Mouse (Mus musculus) intestine, postnatal 0 days (tissue): ENCODE data around the gene D17H6S53E. TPM values are rescaled to one million over a fixed set of nuclear protein-coding genes. Genes with fewer than 3 reads are reported as not detected.

Experiments used
- ATAC-seq: fragments of 200-750 bp; cut with Nextera tagmentation; 2 replicates; pipeline ENCODE4 v1.8.0; 2017; ENCODE audit warnings: mild to moderate bottlenecking, moderate TSS enrichment, moderate library complexity
- H3K27ac ChIP-seq: fragments of 300-500 bp; sonication (generic); 2 replicates; pipeline ENCODE4 v1.5.1; 2014; ENCODE audit warnings: mild to moderate bottlenecking, low read depth, low read length, moderate library complexity
- H3K27me3 ChIP-seq: fragments of 300-500 bp; sonication (generic); replicated peaks from 2 replicates; pipeline ENCODE4 v1.6.1; 2014; ENCODE audit warnings: low read length, mixed read lengths; ENCODE audit not compliant: control insufficient read depth, insufficient read depth
- H3K36me3 ChIP-seq: fragments of 300-500 bp; sonication (generic); 2 replicates; pipeline ENCODE4 v1.6.1; 2014; ENCODE audit warnings: mild to moderate bottlenecking, moderate library complexity; ENCODE audit not compliant: control insufficient read depth, insufficient read depth
- H3K4me1 ChIP-seq: fragments of 300-500 bp; sonication (generic); replicated peaks from 2 replicates; pipeline ENCODE4 v1.6.1; 2014; ENCODE audit warnings: antibody characterized with exemption, low read length, mixed read lengths; ENCODE audit not compliant: control insufficient read depth, insufficient read depth
- H3K4me2 ChIP-seq: fragments of 300-500 bp; sonication (generic); replicated peaks from 2 replicates; pipeline ENCODE4 v1.6.1; 2014; ENCODE audit warnings: low read depth, mild to moderate bottlenecking, moderate library complexity
- H3K4me3 ChIP-seq: fragments of 300-500 bp; sonication (generic); 2 replicates; pipeline ENCODE4 v1.5.1; 2014; ENCODE audit warnings: low read depth, low read length
- H3K9ac ChIP-seq: fragments of 300-500 bp; sonication (generic); 2 replicates; pipeline ENCODE4 v1.6.1; 2014; ENCODE audit warnings: mild to moderate bottlenecking, low read depth, low read length
- H3K9me3 ChIP-seq: fragments of 300-500 bp; sonication (generic); 2 replicates; pipeline ENCODE4 v1.6.1; 2016; ENCODE audit warnings: mixed run types; ENCODE audit not compliant: control insufficient read depth
- CTCF ChIP-seq: sonication (generic); IDR thresholded peaks from 2 replicates; pipeline ENCODE4 v1.5.1; 2016; ENCODE audit warnings: low read depth, mild to moderate bottlenecking, control low read depth, antibody characterized with exemption, moderate library complexity
- WGBS: fragments of 180-500 bp; shearing (Covaris S2); extraction: QIAGEN DNeasy Blood & Tissue Kit; methylation state at CpG from one replicate; pipeline ENCODE4 v1.1.7; 2014; 5-methylcytosine and 5-hydroxymethylcytosine counted together
- polyA plus RNA-seq: library from polyadenylated mRNA; unstranded; fragments of >200 nt; fragmentation: Nextera tagmentation; extraction: Ambion mirVana; gene quantifications from 2 replicates; pipeline ENCODE4 v1.2.1, GENCODE M21; 2015

Gene D17H6S53E
- polyA plus RNA-seq, 1 experiment from 2014 or later = 26.3 TPM

- no peak overlapping the region for H3K4me3 ChIP-seq
- no peaks in the 10 kb centered on the region for H3K9me3 ChIP-seq
- no peaks in the 10 kb centered on the region for H3K27me3 ChIP-seq
- 75% methylated on average over 5 of the region's 5 CpGs for WGBS
- no peaks in the 10 kb centered on the region for H3K4me1 ChIP-seq
- H3K36me3 ChIP-seq = peaks cover 96% of the 10 kb centered on the region
- no peak overlapping the region for H3K9ac ChIP-seq
- no peak overlapping the region for H3K4me2 ChIP-seq
- no peak for TF ChIP-seq CTCF
- no peak overlapping the region; the same call in 1 of the 2 replicates for H3K27ac ChIP-seq
- ATAC-seq = no peak
These were observed 20.0 kb downstream of the D17H6S53E start for GRCm38 (mm10) chr17:35146139-35146538.

- peaks cover 95% of the 10 kb centered on the region for H3K36me3 ChIP-seq
- H3K27ac ChIP-seq = no peak overlapping the region
- H3K9ac ChIP-seq = no peak overlapping the region
- H3K4me1 ChIP-seq = no peaks in the 10 kb centered on the region
- no peak for ATAC-seq
- H3K9me3 ChIP-seq = no peaks in the 10 kb centered on the region
- no peak for TF ChIP-seq CTCF
- H3K4me2 ChIP-seq = no peak overlapping the region
- H3K4me3 ChIP-seq = no peak overlapping the region
- 43% methylated on average over 3 of the region's 3 CpGs for WGBS
- H3K27me3 ChIP-seq = no peaks in the 10 kb centered on the region
These were observed 21.2 kb downstream of the D17H6S53E start for GRCm38 (mm10) chr17:35147348-35147747.

GRCm38 (mm10) chr17:35147922-35148639 lies 21.9 kb downstream of the D17H6S53E start:
- H3K27ac ChIP-seq = peak overlapping the region; percentile 11; the same call in 1 of the 2 replicates
- H3K4me3 ChIP-seq = no peak overlapping the region
- no peaks in the 10 kb centered on the region for H3K9me3 ChIP-seq
- TF ChIP-seq CTCF = no peak
- no peaks in the 10 kb centered on the region for H3K27me3 ChIP-seq
- WGBS = 65% methylated on average over 5 of the region's 5 CpGs
- H3K9ac ChIP-seq = no peak overlapping the region
- H3K4me2 ChIP-seq = no peak overlapping the region
- no peaks in the 10 kb centered on the region for H3K4me1 ChIP-seq
- ATAC-seq = no peak
- peaks cover 95% of the 10 kb centered on the region for H3K36me3 ChIP-seq

- ATAC-seq = no peak
- no peak overlapping the region for H3K9ac ChIP-seq
- H3K27ac ChIP-seq = no peak overlapping the region
- no peaks in the 10 kb centered on the region for H3K4me1 ChIP-seq
- no peak overlapping the region for H3K4me3 ChIP-seq
- no peak for TF ChIP-seq CTCF
- H3K9me3 ChIP-seq = no peaks in the 10 kb centered on the region
- H3K27me3 ChIP-seq = no peaks in the 10 kb centered on the region
- peaks cover 95% of the 10 kb centered on the region for H3K36me3 ChIP-seq
- H3K4me2 ChIP-seq = no peak overlapping the region
- WGBS = 93% methylated on average over 4 of the region's 4 CpGs
These were observed 25.9 kb downstream of the D17H6S53E start for GRCm38 (mm10) chr17:35152121-35152520.

GRCm38 (mm10) chr17:35153077-35153476 lies 26.9 kb downstream of the D17H6S53E start:
- Histone ChIP-seq H3K9me3 (no peaks in the 10 kb centered on the region), H3K36me3 (peaks cover 96% of the 10 kb centered on the region), H3K27ac (no peak overlapping the region), H3K9ac (no peak overlapping the region), H3K27me3 (no peaks in the 10 kb centered on the region), H3K4me2 (no peak overlapping the region), H3K4me3 (no peak overlapping the region), H3K4me1 (no peaks in the 10 kb centered on the region)
- no peak for ATAC-seq
- no peak for TF ChIP-seq CTCF
- 87% methylated on average over 9 of the region's 9 CpGs for WGBS

GRCm38 (mm10) chr17:35153931-35154330 lies 27.8 kb downstream of the D17H6S53E start:
- no peaks in the 10 kb centered on the region for H3K9me3 ChIP-seq
- no peak overlapping the region for H3K27ac ChIP-seq
- H3K4me1 ChIP-seq = no peaks in the 10 kb centered on the region
- WGBS = 80% methylated on average over 4 of the region's 4 CpGs
- ATAC-seq = no peak
- no peak overlapping the region for H3K9ac ChIP-seq
- no peak overlapping the region for H3K4me3 ChIP-seq
- H3K36me3 ChIP-seq = peaks cover 97% of the 10 kb centered on the region
- no peak for TF ChIP-seq CTCF
- no peaks in the 10 kb centered on the region for H3K27me3 ChIP-seq
- no peak overlapping the region for H3K4me2 ChIP-seq
